9 mouse cellular contexts compared by ENCODE assay signal in genomic region chr9:66825990-66826389, GRCm38 (mm10). TPM values are rescaled to one million over a fixed set of nuclear protein-coding genes. Genes with fewer than 3 reads are reported as not detected.
DNase-seq lines count a peak whose midpoint lies in the region; ATAC-seq and TF ChIP-seq lines count a peak whose summit lies in the region.
"Had no signal": no experiment of that assay in that cellular context is flagged by ENCODE, and none has a peak within 500 bp of the region (broad histone marks: within the 10 kb centered on the region; RNA-seq: fewer than 3 reads in every experiment).

No protein-coding gene starts in this region.

- no peak overlapping the region for H3K9ac ChIP-seq in hindbrain, embryonic 11.5 days (ENCODE audit: low read depth, low read length)
- H3K9ac ChIP-seq: embryonic facial prominence, embryonic 13.5 days; liver, embryonic 15.5 days had no signal

- no peak overlapping the region for H3K27ac ChIP-seq in hindbrain, embryonic 11.5 days (ENCODE audit: low read depth, low read length)
- no peak overlapping the region for H3K27ac ChIP-seq in hindbrain, embryonic 10.5 days
- no peak overlapping the region for H3K27ac ChIP-seq in thymus, adult 2 months (ENCODE audit: control insufficient read depth, insufficient read depth, low read length)
- H3K27ac ChIP-seq: embryonic facial prominence, embryonic 13.5 days; liver, embryonic 15.5 days had no signal

- 53% methylated on average over 1 of the region's 1 CpGs for WGBS in hindbrain, embryonic 11.5 days
- 65% methylated on average over 1 of the region's 1 CpGs for WGBS in hindbrain, embryonic 10.5 days
- WGBS in thymus, adult 2 months, result 32% methylated on average over 1 of the region's 1 CpGs

- H3K36me3 ChIP-seq in hindbrain, embryonic 11.5 days (ENCODE audit: control insufficient read depth, insufficient read depth, low read length), result no peaks in the 10 kb centered on the region
- H3K36me3 ChIP-seq in hindbrain, embryonic 10.5 days, result no peaks in the 10 kb centered on the region
- no peaks in the 10 kb centered on the region for H3K36me3 ChIP-seq in thymus, adult 2 months (ENCODE audit: control insufficient read depth, insufficient read depth, low read length)
- H3K36me3 ChIP-seq: embryonic facial prominence, embryonic 13.5 days; liver, embryonic 15.5 days had no signal

- no peak overlapping the region for H3K4me3 ChIP-seq in hindbrain, embryonic 11.5 days (ENCODE audit: low read depth, low read length)
- H3K4me3 ChIP-seq in hindbrain, embryonic 10.5 days, result no peak overlapping the region
- no peak overlapping the region for H3K4me3 ChIP-seq in thymus, adult 2 months (ENCODE audit: control insufficient read depth, insufficient read depth, low read length)
- H3K4me3 ChIP-seq: embryonic facial prominence, embryonic 13.5 days; liver, embryonic 15.5 days had no signal

- peak; percentile 58 for DNase-seq in hindbrain, embryonic 11.5 days (ENCODE audit: low spot score)
- DNase-seq in hindbrain, embryonic 10.5 days (ENCODE audit: low spot score), result no peak
- DNase-seq in thymus, adult 2 months, result peak; percentile 43
- no peak for DNase-seq in thymus, postnatal 36 days
- DNase-seq in c-Kit-positive CD71-positive TER-119-negative erythroid progenitor cells, embryonic 14.5 days (ENCODE audit: low read depth), result peak; percentile 48
- DNase-seq in mesoderm, embryonic 11.5 days (ENCODE audit: low read depth, low spot score), result peak; percentile 54
- DNase-seq in neural tube, embryonic 10.5 days (ENCODE audit: extremely low spot score, low spot score), result no peak

- H3K9me3 ChIP-seq in hindbrain, embryonic 11.5 days (ENCODE audit: control insufficient read depth, low read length), result no peaks in the 10 kb centered on the region
- H3K9me3 ChIP-seq in hindbrain, embryonic 10.5 days, result no peaks in the 10 kb centered on the region
- H3K9me3 ChIP-seq: embryonic facial prominence, embryonic 13.5 days; liver, embryonic 15.5 days had no signal

- TF ChIP-seq POLR2A in thymus, adult 2 months (IDR thresholded peaks at IDR 0.05; ENCODE audit: control insufficient read depth, extremely low read depth, insufficient read depth, low read length, poor library complexity), result no peak

- TF ChIP-seq CTCF in thymus, adult 2 months (IDR thresholded peaks at IDR 0.05; ENCODE audit: borderline replicate concordance, control insufficient read depth, extremely low read depth, insufficient read depth, low read length, poor library complexity), result no peak

- no peak for ATAC-seq in hindbrain, embryonic 11.5 days (ENCODE audit: low FRiP score)

- H3K4me2 ChIP-seq in hindbrain, embryonic 11.5 days (replicated peaks; ENCODE audit: low read depth, low read length), result no peak overlapping the region
- H3K4me2 ChIP-seq: embryonic facial prominence, embryonic 13.5 days; liver, embryonic 15.5 days had no signal

- no peaks in the 10 kb centered on the region for H3K4me1 ChIP-seq in hindbrain, embryonic 11.5 days (replicated peaks; ENCODE audit: control insufficient read depth, insufficient read depth, low read length)
- no peaks in the 10 kb centered on the region for H3K4me1 ChIP-seq in hindbrain, embryonic 10.5 days (replicated peaks)
- no peaks in the 10 kb centered on the region for H3K4me1 ChIP-seq in thymus, adult 2 months (replicated peaks; ENCODE audit: control insufficient read depth, insufficient read depth, low read length)
- H3K4me1 ChIP-seq: embryonic facial prominence, embryonic 13.5 days had no signal

- H3K27me3 ChIP-seq in hindbrain, embryonic 11.5 days (ENCODE audit: control insufficient read depth, insufficient read depth, low read length), result no peaks in the 10 kb centered on the region
- peaks cover 4% of the 10 kb centered on the region; the same call in 1 of the 2 replicates for H3K27me3 ChIP-seq in hindbrain, embryonic 10.5 days (ENCODE audit: insufficient read depth, poor library complexity, severe bottlenecking)
- H3K27me3 ChIP-seq in thymus, adult 2 months (ENCODE audit: control insufficient read depth, insufficient read depth, low read length), result no peaks in the 10 kb centered on the region
- H3K27me3 ChIP-seq: embryonic facial prominence, embryonic 13.5 days; liver, embryonic 15.5 days had no signal

RNA-seq across cellular contexts. Expression of gene Aph1c, which starts 8.5 kb away (rescaled TPM):
- polyA plus RNA-seq in hindbrain, embryonic 11.5 days (2014; fragmentation: Nextera tagmentation; extraction: Ambion mirVana), result 1.1 and 2.9 TPM in 2 replicates
- 1.3 and 1.4 TPM in 2 replicates for polyA plus RNA-seq in hindbrain, embryonic 10.5 days (2016; fragmentation: Nextera tagmentation; extraction: Ambion mirVana)
- 1.1 and 1.5 TPM in 2 replicates for polyA plus RNA-seq in thymus, adult 2 months (2012; rRNA removed)

RNA-seq across cellular contexts. Expression of gene Gm10647, which starts 29.2 kb away (rescaled TPM):
- 0.31 and 0.34 TPM in 2 replicates for polyA plus RNA-seq in hindbrain, embryonic 11.5 days (2014; fragmentation: Nextera tagmentation; extraction: Ambion mirVana)
- 0.13 and 0.70 TPM in 2 replicates for polyA plus RNA-seq in hindbrain, embryonic 10.5 days (2016; fragmentation: Nextera tagmentation; extraction: Ambion mirVana)
- polyA plus RNA-seq in thymus, adult 2 months (2012; rRNA removed), result 0.07 TPM in 1 of 2 replicates, not detected in the other

RNA-seq across cellular contexts. Expression of gene Aph1b, which starts 30.7 kb away (rescaled TPM):
- polyA plus RNA-seq in hindbrain, embryonic 11.5 days (2014; fragmentation: Nextera tagmentation; extraction: Ambion mirVana), result 16.7 and 20.4 TPM in 2 replicates
- 11.4 and 12.5 TPM in 2 replicates for polyA plus RNA-seq in hindbrain, embryonic 10.5 days (2016; fragmentation: Nextera tagmentation; extraction: Ambion mirVana)
- 1.2 and 1.8 TPM in 2 replicates for polyA plus RNA-seq in thymus, adult 2 months (2012; rRNA removed)

Comparison
In these comparisons a context has a peak if more than half of its experiments do, and no peak if none do; other contexts are left out.
1. DNase-seq: peak in hindbrain, embryonic 11.5 days (single experiment), thymus, adult 2 months (single experiment), c-Kit-positive CD71-positive TER-119-negative erythroid progenitor cells, embryonic 14.5 days (single experiment) and mesoderm, embryonic 11.5 days (single experiment); none in hindbrain, embryonic 10.5 days (single experiment), thymus, postnatal 36 days (0 of 2) and neural tube, embryonic 10.5 days (single experiment).